Mouse (Mus musculus): ENCODE data around the gene Dmac2. TPM values are rescaled to one million over a fixed set of nuclear protein-coding genes. Genes with fewer than 3 reads are reported as not detected.
"Not testable (repeated sequence)": the region's sequence is repeated elsewhere in the genome, so short reads cannot be mapped to it uniquely, and the experiment has no call there.

Dmac2 gene
- 10 to 100 TPM; 48.7 to 54.5 TPM for total RNA-seq (2021)

DNA sequence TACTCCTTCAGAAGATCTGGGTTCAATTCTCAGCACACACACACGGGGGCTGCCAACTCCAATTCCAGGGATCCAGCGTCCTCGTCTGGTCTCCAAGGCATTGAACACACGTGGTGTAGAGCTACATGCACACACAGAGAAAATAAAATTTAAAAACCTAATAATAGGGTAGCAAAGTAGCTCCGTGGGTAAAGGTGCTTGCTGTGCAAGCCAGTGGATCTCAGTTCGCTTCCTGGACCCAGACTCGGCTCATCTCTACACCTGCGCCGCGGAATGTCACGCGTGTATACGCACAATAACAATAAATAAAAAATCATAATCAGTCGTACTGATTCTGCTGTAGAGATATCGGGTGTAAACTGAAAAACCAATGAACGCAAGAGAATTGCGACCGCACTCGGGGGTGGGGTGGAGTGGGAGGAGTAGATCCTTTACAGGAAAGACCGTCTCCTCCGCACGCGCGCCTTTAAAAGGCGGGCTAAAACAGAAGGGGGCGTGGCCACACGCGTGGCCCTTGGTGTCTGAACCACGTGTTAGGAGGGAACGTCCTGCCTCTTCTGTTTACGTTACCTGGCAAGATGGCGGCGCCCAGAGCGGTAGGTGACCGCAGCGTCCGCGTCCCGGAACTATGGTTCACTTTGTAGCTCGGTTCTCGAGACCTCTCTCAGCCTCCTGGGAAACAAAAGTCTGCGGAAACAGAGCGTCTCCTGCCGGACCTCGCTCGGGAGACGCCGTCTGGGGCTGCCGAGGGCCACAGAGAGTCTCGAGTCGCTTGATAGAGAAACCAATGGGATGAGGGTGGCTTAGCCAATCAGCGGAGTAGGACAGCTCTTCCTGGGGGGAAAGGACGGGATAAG, at the start of gene Dmac2:
Gene Dmac2, plus strand, starts transcription at position 550 of the 857 bp plus-strand sequence.
- peak; percentile 82 to 86 for DNase-seq (ENCODE audit: extremely low spot score in 1 of 2, low spot score in 1 of 2)

DNA sequence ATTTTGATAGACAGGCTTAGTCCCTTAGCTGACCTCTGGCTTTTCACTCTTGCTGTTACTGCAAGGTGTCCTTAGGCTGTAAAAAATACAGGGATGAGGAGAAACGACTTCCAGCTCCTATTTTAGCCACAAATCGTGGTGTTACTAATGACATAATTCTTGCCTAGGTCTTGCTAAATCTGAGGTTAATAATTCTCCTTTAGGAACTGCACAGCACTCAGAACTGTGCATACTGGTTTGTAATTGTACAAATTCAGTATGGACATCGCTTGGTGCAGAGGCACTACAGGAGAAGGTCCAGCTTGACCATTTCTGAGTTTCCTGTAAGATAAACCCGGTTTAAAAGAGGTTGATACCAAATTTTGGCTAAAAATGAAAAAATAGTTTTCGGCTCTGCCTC, 45.4 kb upstream of the Dmac2 start:
- not testable (repeated sequence) for DNase-seq (ENCODE audit: extremely low spot score in 1 of 2, low spot score in 1 of 2)

- no peak for DNase-seq (ENCODE audit: extremely low spot score in 1 of 2, low spot score in 1 of 2)
These were observed 44.1 kb upstream of the Dmac2 start for GRCm38 (mm10) chr7:25575105-25575504.

DNA sequence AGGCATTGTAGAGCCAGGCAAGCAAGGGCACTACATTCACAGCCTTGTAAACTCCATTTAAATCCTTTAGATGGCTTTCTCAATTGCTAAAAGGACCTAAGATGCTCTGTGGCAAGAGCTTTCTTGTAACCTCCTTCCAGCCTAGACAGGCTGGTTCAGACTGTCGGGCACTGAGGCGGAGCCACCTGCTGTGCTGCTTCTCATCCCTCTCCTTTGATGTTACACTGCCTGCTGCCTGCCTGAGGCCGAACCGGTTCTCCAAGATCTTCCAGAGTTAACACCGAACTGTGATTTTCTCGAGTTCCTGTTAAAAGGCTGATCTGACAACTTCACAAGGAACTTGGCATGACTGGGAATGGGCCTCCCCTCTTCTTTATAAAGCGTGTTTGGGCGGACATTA, 43.3 kb upstream of the Dmac2 start:
- no peak for DNase-seq (ENCODE audit: extremely low spot score in 1 of 2, low spot score in 1 of 2)

- not testable (repeated sequence) for DNase-seq (ENCODE audit: extremely low spot score in 1 of 2, low spot score in 1 of 2)
These were observed 42.9 kb upstream of the Dmac2 start for GRCm38 (mm10) chr7:25576308-25576707.

DNA sequence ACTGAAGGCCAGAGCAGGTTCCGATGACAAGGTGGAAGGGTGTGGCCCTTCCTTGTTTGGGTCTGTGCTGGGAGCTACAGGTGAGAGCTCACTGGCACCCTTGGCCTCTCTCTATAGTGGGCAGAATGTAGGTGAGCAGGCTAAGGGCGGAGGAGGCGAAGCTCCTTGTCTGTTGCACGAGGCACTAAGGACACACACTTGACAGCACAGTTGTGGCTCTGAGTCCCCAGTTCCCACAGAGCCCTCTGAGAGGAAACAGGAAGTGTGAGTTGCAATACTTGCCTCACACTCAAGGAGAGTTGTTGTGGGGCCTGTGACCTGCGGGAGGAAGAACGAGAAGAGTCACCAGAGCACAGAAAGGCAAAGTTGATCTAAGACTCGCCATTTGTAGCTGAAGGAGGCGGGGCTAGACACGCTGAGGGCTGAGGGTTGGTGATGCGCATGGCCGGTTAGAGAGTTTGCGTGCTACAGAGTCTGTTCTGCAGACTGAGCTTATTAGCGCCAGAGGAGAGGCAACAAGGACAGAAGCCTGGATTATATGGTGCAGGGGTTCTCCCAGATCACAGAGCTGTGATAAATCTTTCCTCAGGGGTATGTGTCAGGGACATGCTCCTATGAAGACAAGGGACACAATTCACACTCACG, 42.3 kb upstream of the Dmac2 start:
- DNase-seq (ENCODE audit: extremely low spot score in 1 of 2, low spot score in 1 of 2): not testable (repeated sequence)

DNA sequence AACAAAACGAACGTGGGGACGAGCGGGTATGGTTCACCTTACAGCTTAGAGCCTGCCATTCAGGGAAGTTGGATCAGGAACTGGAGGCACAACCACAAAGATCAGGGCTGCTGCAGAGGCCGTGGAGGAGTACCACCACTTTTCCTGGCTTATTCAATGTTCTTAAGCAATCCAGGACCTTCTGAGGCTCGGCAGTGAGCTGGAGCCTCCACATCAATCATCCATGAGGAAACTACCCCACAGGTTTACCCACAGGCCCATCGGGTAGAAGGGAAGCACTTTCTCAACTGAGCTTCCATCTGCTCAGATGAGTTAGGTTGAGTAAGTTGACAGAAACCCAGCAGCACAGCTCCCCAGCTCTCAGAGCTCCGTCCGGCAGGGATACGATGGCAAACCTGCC, 39.8 kb upstream of the Dmac2 start:
- no peak for DNase-seq (ENCODE audit: extremely low spot score in 1 of 2, low spot score in 1 of 2)

- no peak for DNase-seq (ENCODE audit: extremely low spot score in 1 of 2, low spot score in 1 of 2)
These were observed 36.9 kb upstream of the Dmac2 start for GRCm38 (mm10) chr7:25582301-25582810.

- DNase-seq (ENCODE audit: extremely low spot score in 1 of 2, low spot score in 1 of 2): no peak
These were observed 34.6 kb upstream of the Dmac2 start for GRCm38 (mm10) chr7:25584651-25585050.

DNA sequence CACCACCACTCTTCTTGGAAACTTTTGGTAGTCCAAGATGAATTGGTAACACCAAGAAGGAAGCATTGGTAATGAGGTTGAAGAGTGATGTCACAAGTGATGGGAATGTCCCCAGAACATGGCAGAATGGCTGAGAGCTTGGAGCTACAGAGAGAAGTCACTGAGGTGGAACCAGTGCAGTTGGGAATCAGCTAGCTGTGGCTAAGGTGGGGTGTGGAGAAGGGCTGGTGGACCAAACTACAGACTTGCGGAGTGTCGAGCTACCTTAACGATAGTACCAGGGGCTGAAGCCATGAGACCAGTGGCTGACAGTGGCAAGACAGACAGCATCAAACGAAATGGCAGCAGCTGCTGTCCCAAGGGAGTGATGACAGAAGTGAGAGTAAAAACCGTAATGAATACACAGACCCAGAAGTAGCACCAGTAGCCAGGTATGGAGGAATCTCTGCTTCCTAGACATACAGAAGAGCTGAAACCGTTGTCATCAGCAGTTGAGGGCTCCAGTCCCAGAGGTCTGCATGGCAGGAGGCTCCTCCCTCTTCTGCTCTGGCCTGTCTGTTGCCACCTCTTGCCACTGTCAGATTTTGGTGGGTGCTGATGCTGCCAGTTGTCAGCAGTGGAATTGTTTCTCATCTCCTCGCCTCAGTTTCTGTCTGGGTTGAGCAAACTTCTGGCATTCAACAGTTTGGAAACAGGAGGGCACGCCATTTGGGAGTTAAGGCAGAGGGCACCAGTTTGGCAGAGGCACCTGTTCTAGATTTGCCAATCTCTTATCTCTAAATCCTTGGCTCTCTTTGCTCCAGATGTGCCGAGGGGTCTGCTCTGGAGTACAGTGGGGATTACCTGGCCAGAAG, 33.6 kb upstream of the Dmac2 start:
- DNase-seq (ENCODE audit: extremely low spot score in 1 of 2, low spot score in 1 of 2): no peak

GRCm38 (mm10) chr7:25591226-25591625, 28.0 kb upstream of the Dmac2 start:
- DNase-seq (ENCODE audit: extremely low spot score in 1 of 2, low spot score in 1 of 2): no peak

- no peak for DNase-seq (ENCODE audit: extremely low spot score in 1 of 2, low spot score in 1 of 2)
These were observed 25.4 kb upstream of the Dmac2 start for GRCm38 (mm10) chr7:25593859-25594258.

DNA sequence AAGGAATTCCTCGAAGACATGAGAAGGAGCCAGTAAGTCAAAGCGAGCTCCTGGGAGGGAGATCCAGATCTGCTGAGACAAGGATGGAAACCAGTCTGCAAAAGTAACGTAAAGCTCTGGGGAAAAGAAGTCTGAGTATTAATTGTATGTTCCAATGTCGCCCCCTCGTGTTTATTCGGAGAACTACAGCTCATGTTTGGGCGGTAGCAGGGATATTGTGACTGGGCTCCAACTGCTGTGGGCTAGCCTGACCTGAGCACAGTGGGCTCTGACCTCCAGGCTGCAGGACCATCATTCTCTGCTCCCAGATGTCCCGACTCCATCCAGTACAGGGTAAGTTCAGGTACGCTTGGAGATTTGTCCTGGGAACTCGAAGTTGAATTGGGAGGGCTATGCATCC, 19.6 kb upstream of the Dmac2 start:
- DNase-seq (ENCODE audit: extremely low spot score in 1 of 2, low spot score in 1 of 2): peak; percentile 75 to 89

GRCm38 (mm10) chr7:25600666-25601065, 18.5 kb upstream of the Dmac2 start:
- DNase-seq (ENCODE audit: extremely low spot score in 1 of 2, low spot score in 1 of 2): no peak

DNA sequence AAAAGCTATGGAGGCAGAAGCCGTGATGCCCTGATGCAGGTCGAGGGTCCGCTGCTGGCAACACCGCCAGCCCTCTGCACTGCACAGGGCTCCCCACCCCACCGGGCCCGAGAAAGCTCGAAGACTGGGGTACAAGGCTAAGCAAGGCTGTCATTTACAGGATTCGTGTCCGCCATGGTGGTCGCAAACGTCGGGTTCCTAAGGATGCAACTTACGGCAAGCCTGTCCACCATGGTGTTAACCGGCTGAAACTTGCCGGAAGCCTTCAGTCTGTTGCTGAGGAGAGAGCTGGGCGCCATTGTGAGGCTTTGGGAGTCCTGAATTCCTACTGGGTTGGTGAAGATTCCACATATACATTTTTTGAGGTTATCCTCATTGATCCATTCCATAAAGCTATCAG, 17.9 kb upstream of the Dmac2 start:
- DNase-seq (ENCODE audit: extremely low spot score in 1 of 2, low spot score in 1 of 2): no peak

DNA sequence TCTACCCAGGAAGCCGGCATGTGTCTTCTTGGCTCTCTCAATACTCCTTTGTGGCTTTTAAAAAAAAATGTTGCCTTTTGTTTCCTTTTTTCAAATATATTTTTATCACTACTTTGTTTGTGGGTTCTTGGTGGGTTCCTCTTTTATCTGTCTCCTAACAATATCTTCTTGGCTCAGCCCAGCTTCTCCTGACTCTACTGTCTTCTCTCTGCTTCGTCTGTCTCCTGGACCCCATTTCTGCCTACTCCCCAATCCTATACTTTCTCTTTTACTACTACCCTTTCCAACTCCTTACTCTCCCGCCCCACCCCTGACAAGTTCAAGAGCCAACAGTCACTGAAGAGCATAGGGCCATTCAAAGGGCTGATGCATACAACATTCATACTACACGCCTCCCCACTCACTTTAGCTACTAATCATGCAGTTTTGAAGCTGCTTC, 12.6 kb upstream of the Dmac2 start:
- no peak for DNase-seq (ENCODE audit: extremely low spot score in 1 of 2, low spot score in 1 of 2)

DNA sequence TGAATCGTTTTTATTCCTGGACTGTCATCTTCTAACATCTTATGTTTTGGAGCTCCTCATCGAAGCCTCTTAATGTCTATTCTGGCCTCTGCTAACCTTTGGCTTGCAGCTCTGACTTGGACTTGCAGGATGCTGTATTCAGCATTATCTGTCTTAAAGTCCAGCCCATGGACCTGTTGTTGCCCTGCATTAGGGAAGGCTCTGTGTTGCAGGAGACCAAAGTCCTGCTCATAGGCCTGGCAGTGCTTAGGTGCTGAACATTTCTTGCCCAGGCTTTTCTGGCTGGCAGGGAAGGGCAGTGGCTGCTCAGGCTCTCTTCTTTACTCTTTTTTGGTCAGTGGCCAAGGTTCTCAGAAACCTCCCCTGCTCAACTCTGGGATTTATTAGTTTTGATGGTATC, 12.0 kb upstream of the Dmac2 start:
- DNase-seq (ENCODE audit: extremely low spot score in 1 of 2, low spot score in 1 of 2): no peak

- no peak for DNase-seq (ENCODE audit: extremely low spot score in 1 of 2, low spot score in 1 of 2)
These were observed 9.2 kb upstream of the Dmac2 start for GRCm38 (mm10) chr7:25610056-25610455.

GRCm38 (mm10) chr7:25611501-25611900, 7.7 kb upstream of the Dmac2 start:
- no peak for DNase-seq (ENCODE audit: extremely low spot score in 1 of 2, low spot score in 1 of 2)

DNA sequence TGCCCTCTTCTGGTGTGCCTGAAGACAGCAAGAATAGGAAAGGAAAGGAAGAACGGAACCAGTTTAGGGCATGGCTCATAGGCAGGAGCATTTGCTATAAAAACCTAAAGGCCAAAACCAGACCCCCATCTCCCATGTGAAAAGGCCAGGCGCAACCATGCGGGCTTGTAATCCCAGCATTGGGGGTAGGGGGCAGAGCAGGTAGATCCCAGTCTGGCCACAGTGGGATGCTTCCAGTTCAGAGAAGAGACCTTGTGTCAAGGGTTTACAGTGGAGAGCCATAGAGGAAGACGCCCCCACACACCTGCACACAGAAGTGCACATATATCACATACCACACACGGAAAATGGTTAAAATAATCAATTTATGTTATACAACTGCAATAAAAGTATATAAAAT, 5.1 kb upstream of the Dmac2 start:
- DNase-seq (ENCODE audit: extremely low spot score in 1 of 2, low spot score in 1 of 2): no peak

Data from layer of hippocampus, postnatal 25 days (tissue).